Mouse (Mus musculus): ENCODE data around the gene Paqr7. TPM values are rescaled to one million over a fixed set of nuclear protein-coding genes. Genes with fewer than 3 reads are reported as not detected.

The Paqr7 gene
- polyA plus RNA-seq, 1 experiment from 2014 or later = 23.3 TPM

DNA sequence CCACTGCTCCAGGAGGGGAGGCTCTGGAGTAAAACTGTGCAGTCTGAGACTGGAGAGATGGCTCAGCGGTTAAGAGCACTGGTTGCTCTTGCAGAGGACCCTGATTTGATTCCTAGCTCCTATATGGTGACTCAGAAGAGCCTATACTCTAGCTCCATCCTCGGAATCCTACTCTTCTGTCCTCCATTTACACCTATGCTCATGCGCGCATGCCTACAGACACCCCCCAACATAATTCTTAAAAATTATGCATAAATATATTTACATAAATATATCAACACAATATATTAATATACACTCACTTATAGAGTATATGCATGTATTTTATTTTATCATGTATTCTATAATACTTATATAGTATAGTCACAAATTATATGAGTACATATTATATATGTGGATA lies 13.9 kb downstream of the Paqr7 start:
- Histone ChIP-seq H3K9me3 (no peaks in the 10 kb centered on the region), H3K27me3 (no peaks in the 10 kb centered on the region), H3K9ac (no peak overlapping the region), H3K4me2 (peak overlapping the region; percentile 91), H3K4me1 (replicated peaks) (peaks cover 12% of the 10 kb centered on the region), H3K4me3 (peak overlapping the region; percentile 49), H3K27ac (replicated peaks) (no peak overlapping the region), H3K36me3 (peaks cover 9% of the 10 kb centered on the region; the same call in 1 of the 2 replicates)
- WGBS = 76% methylated on average over 4 of the region's 4 CpGs
- ATAC-seq (ENCODE audit: low read depth) = peak; percentile 37; the same call in 1 of the 2 replicates

DNA sequence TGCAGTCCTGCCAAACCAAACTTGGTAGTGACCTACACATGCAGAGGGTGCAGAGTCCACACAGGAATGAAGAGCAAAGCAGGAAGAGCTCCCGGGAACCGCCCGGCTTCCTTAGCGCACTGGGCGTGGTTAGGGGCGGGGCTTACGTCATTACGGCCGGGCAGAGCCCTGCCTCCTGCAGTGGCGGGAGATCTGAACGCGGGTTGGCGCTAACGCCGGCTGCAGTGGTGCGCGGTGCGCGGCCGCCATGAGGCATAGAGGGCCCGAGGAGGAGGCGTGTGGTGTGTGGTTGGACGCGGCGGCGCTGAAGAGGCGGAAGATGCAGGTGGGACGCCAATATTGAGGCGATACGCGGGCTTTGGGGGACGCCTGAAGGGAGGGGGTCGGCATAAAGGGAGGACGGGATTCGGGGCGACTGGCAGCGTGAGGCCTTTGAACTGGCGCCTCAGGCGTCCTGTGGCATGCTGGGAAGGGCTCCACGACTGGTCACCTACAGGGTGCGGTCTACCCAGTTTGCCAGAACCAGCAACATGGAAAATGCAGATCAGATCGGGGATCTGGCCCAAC lies 14.4 kb downstream of the Paqr7 start, which contains the start of gene Aunip:
Aunip (plus strand) TSS at position 155 of the 567 bp plus-strand sequence.
- H3K4me2 ChIP-seq = peak within 1 kb of the TSS; percentile 91
- no peaks in the 10 kb centered on the region for H3K9me3 ChIP-seq
- peak within 1 kb of the TSS; percentile 61 for H3K9ac ChIP-seq
- H3K4me1 ChIP-seq (replicated peaks) = peaks cover 12% of the 10 kb centered on the region
- peak; percentile 94 for ATAC-seq (ENCODE audit: low read depth)
- H3K27me3 ChIP-seq = no peaks in the 10 kb centered on the region
- no peak within 1 kb of the TSS for H3K27ac ChIP-seq (replicated peaks)
- H3K4me3 ChIP-seq = peak within 1 kb of the TSS; percentile 49
- H3K36me3 ChIP-seq = peaks cover 9% of the 10 kb centered on the region; the same call in 1 of the 2 replicates
- WGBS = under 1% methylated on average over 42 of the region's 42 CpGs

DNA sequence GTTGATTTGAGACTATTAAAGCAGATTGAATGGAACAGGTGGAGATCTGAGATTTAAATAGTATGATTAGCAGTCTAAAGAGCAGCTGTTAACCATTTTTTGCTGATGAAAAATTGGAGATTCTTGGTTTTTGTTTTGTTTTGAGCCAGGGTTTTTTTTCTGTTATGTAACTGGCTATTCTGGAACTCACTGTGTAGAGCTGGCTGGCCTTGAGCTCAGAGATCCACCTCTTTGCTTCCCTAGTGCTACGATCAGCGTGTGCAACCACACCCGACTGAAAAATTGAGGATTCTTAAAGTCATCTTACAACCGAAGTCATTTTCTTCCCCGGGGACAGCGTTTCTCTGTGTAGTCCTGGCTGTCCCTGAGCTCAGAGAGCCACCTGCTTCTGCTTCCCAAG lies 15.2 kb downstream of the Paqr7 start:
- Histone ChIP-seq H3K4me2 (peak overlapping the region; percentile 91), H3K4me3 (peak overlapping the region; percentile 49)

DNA sequence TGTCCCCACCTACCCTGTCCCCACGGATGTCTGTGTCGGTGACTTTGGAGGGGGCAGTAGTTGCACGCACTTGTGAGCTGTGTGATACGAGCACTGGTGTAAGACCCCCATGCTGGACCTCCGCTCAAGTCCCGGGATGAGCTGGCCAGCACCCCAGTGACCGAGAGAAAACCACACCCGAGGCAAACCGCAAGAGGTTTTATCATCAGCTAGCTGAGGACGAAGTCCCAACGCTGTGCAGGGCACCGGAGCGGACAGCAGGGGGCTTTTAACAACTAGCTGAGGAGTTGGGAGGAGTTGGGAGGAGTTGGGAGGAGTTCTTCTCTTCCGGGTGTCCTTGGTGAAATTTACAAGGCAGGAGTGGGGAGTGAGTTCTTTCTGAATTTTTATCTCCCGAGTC lies 16.3 kb downstream of the Paqr7 start:
- H3K4me2 ChIP-seq = peak overlapping the region; percentile 47
- no peak overlapping the region for H3K9ac ChIP-seq
- H3K4me1 ChIP-seq (replicated peaks) = peaks cover 12% of the 10 kb centered on the region
- no peak for ATAC-seq (ENCODE audit: low read depth)
- no peaks in the 10 kb centered on the region for H3K27me3 ChIP-seq
- no peak overlapping the region for H3K27ac ChIP-seq (replicated peaks)
- H3K36me3 ChIP-seq = no peaks in the 10 kb centered on the region
- H3K9me3 ChIP-seq = no peaks in the 10 kb centered on the region
- WGBS = 15% methylated on average over 15 of the region's 15 CpGs
- H3K4me3 ChIP-seq = no peak overlapping the region

More for the DNA sequence above, 15.2 kb downstream of the Paqr7 start:
- ATAC-seq (ENCODE audit: low read depth) = no peak
- Histone ChIP-seq H3K27me3 (no peaks in the 10 kb centered on the region), H3K4me1 (replicated peaks) (peaks cover 12% of the 10 kb centered on the region), H3K36me3 (peaks cover 9% of the 10 kb centered on the region; the same call in 1 of the 2 replicates), H3K9me3 (no peaks in the 10 kb centered on the region), H3K27ac (replicated peaks) (no peak overlapping the region), H3K9ac (no peak overlapping the region)
- 79% methylated on average over 6 of the region's 6 CpGs for WGBS

DNA sequence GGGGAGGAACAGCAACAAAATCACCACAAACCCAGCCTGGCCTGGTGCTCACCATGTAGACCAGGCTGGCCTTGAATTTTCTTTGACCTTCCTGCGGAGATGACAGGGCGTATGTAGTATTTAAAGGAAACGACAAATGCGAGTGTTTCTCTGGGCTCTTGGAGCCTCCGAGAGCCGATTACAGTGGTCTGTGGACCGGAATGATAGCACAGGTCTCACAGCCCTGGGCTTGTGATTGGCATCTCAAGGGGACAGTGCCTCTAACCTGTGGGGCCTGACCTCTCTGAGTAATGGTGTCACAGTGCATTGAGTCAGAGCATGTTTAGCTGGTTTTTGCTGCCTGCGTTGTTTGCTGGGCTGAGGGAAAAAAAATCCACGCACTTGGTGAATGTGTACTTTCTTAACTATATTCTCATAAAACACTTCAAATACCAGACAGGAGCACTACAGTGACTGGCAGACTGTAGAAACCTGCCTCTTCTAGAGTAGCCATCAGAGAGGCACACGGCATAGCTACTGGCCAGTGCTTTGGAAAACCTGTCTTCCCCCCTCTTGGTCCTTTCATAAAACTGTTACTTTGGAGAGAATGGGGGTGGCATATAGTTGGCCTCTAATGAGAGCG lies 17.9 kb downstream of the Paqr7 start:
- no peak overlapping the region for H3K9ac ChIP-seq

DNA sequence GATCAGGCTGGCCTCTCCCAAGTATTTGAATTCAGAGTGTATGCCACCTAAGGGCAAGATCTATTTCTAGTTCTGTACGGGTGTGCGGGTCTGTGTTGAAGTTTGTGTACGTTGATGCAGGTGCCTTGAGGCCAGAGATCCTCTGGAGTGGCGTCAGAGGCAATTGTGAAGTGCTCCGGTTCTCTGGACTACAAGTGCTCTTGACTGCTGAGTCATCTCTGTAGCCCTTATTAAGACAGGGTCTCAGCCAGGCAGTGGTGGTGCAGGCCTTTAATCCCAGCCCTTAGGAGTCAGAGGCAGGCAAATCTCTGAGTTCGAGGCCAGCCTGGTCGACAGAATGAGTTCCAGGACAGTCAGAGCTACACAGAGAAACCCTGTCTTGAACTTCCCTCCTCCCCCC lies 19.1 kb downstream of the Paqr7 start:
- 86% methylated on average over 7 of the region's 7 CpGs for WGBS

More for the DNA sequence above, 17.9 kb downstream of the Paqr7 start:
- Histone ChIP-seq H3K4me3 (no peak overlapping the region), H3K27me3 (no peaks in the 10 kb centered on the region), H3K4me1 (replicated peaks) (peaks cover 12% of the 10 kb centered on the region), H3K9me3 (no peaks in the 10 kb centered on the region), H3K36me3 (no peaks in the 10 kb centered on the region), H3K4me2 (no peak overlapping the region), H3K27ac (replicated peaks) (no peak overlapping the region)
- no peak for ATAC-seq (ENCODE audit: low read depth)
- 93% methylated on average over 11 of the region's 11 CpGs for WGBS

DNA sequence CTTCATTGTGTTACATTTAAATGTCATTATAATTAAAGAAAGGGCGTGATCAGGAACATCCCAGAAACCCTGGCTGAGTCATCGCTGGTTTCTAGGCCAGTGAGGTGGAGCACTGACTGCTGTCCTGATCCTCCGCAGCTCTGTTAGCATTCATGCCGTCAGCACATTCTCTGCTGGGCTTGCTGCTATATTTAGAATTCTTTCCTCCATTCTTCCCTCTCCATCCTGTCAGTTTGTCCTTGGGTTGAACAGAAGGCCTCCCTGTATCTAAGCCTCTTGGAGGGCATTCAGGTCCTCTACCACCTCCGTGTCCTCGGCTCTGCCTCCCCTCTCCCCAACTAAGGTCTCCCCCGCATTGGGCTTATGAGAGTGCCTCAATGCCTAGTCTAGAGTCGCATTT lies 20.5 kb downstream of the Paqr7 start:
- Histone ChIP-seq H3K9ac (no peak overlapping the region), H3K9me3 (no peaks in the 10 kb centered on the region), H3K27ac (replicated peaks) (no peak overlapping the region), H3K4me2 (no peak overlapping the region), H3K4me1 (replicated peaks) (peaks cover 5% of the 10 kb centered on the region), H3K27me3 (no peaks in the 10 kb centered on the region), H3K36me3 (no peaks in the 10 kb centered on the region), H3K4me3 (no peak overlapping the region)
- WGBS = 89% methylated on average over 8 of the region's 8 CpGs
- no peak for ATAC-seq (ENCODE audit: low read depth)

More for the DNA sequence above, 19.1 kb downstream of the Paqr7 start:
- ATAC-seq (ENCODE audit: low read depth) = no peak
- Histone ChIP-seq H3K36me3 (no peaks in the 10 kb centered on the region), H3K27ac (replicated peaks) (no peak overlapping the region), H3K9ac (no peak overlapping the region), H3K27me3 (no peaks in the 10 kb centered on the region), H3K4me2 (no peak overlapping the region), H3K4me1 (replicated peaks) (peaks cover 12% of the 10 kb centered on the region), H3K4me3 (no peak overlapping the region), H3K9me3 (no peaks in the 10 kb centered on the region)

DNA sequence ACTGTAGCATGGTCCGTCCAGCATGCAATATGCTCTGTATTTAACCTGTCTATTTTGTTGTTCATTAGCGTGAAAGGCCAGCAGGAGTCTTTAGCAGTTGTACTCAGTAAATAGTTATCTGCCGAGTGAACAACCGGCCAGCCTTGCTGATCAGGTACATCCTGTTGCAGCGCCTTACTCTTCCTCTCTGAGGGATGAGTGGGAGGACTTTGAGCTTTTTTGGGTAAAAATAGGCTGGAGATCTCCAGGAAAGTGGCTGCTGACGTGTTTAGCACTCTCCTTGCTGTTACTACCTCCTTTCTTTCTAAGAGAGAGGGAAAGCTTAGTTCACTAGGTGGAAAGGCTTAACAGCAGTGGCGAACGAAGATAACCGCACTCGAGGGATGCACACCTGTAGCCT lies 21.2 kb downstream of the Paqr7 start:
- 89% methylated on average over 10 of the region's 10 CpGs for WGBS
- ATAC-seq (ENCODE audit: low read depth) = no peak
- H3K27me3 ChIP-seq = no peaks in the 10 kb centered on the region

DNA sequence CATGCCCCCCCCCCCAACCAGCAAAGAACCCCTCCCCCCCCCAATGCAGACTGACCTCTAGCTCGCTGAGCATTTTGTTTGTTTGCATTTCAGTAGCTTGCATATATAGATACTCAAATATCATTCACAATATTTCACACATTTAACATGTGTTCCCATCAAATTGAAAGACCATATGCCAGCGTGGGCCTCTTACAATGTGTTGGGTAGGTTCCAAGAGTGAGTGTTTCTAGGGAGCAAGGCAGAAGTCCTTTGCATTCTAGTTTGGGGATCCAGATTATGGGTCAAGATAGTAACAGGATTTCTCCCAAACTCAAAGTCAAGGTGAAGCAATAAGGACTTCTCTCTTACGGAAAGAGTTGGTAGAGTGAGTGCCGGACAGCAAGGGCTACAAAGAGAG lies 22.0 kb downstream of the Paqr7 start:
- Histone ChIP-seq H3K36me3 (no peaks in the 10 kb centered on the region), H3K9ac (no peak overlapping the region), H3K4me3 (no peak overlapping the region), H3K27ac (replicated peaks) (no peak overlapping the region), H3K27me3 (no peaks in the 10 kb centered on the region), H3K4me1 (replicated peaks) (no peaks in the 10 kb centered on the region), H3K9me3 (no peaks in the 10 kb centered on the region), H3K4me2 (no peak overlapping the region)
- 92% methylated on average over 4 of the region's 4 CpGs for WGBS
- no peak for ATAC-seq (ENCODE audit: low read depth)

More for the DNA sequence above, 21.2 kb downstream of the Paqr7 start:
- no peak overlapping the region for H3K27ac ChIP-seq (replicated peaks)
- no peaks in the 10 kb centered on the region for H3K9me3 ChIP-seq
- H3K9ac ChIP-seq = no peak overlapping the region
- H3K4me2 ChIP-seq = no peak overlapping the region
- H3K4me1 ChIP-seq (replicated peaks) = peaks cover 2% of the 10 kb centered on the region
- H3K4me3 ChIP-seq = no peak overlapping the region
- H3K36me3 ChIP-seq = no peaks in the 10 kb centered on the region

DNA sequence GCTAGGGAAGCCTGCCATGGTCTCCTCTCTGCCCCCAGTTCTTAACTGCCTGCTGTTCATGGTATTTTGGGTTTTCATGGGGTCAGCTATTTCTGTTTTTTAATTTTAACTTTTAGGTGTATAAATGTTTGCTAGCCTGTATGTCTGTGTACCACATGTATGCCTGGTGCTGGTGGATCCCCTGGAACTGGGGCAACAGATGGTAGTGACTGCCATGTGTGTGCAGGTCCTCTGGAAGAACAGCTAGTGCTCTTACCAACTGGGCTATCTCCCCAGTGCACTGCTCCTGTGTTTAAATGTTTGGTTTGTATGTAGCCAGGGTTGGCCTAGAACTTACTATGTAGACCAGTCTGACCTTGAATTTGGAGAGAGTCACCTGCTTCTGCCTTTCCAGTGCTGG lies 22.8 kb downstream of the Paqr7 start:
- Histone ChIP-seq H3K36me3 (0 out of 2 replicates have a peak, but pooled peaks cover under 1% of the 10 kb centered on the region), H3K9me3 (no peaks in the 10 kb centered on the region), H3K9ac (no peak overlapping the region), H3K4me3 (no peak overlapping the region), H3K4me1 (replicated peaks) (no peaks in the 10 kb centered on the region), H3K27me3 (no peaks in the 10 kb centered on the region), H3K27ac (replicated peaks) (no peak overlapping the region), H3K4me2 (no peak overlapping the region)
- no peak for ATAC-seq (ENCODE audit: low read depth)

DNA sequence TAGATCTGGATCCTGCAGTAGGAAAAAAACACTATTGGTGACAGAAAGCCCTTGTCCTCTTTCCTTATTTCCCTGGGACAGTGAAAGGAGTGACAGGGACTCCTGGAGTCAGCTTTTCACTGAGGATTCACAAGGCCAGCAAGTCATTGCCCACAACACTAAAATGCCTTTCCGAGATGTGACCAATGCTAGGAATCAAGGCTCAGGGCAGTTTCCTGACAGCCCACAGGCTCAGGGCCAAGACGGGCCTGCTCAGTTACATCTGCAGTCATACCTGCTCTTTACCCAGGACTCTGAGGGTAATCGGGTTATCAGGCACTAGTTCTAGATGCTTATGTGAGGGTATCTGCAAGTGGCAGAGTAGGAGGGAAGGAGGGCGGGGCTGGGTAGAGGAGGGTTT lies 26.9 kb downstream of the Paqr7 start:
- no peak overlapping the region for H3K9ac ChIP-seq
- H3K4me1 ChIP-seq (replicated peaks) = no peaks in the 10 kb centered on the region
- no peak for ATAC-seq (ENCODE audit: low read depth)
- no peaks in the 10 kb centered on the region for H3K9me3 ChIP-seq
- no peak overlapping the region for H3K4me3 ChIP-seq
- 88% methylated on average over 4 of the region's 4 CpGs for WGBS
- H3K36me3 ChIP-seq = peaks cover 42% of the 10 kb centered on the region
- H3K4me2 ChIP-seq = no peak overlapping the region
- H3K27ac ChIP-seq (replicated peaks) = no peak overlapping the region
- no peaks in the 10 kb centered on the region for H3K27me3 ChIP-seq

DNA sequence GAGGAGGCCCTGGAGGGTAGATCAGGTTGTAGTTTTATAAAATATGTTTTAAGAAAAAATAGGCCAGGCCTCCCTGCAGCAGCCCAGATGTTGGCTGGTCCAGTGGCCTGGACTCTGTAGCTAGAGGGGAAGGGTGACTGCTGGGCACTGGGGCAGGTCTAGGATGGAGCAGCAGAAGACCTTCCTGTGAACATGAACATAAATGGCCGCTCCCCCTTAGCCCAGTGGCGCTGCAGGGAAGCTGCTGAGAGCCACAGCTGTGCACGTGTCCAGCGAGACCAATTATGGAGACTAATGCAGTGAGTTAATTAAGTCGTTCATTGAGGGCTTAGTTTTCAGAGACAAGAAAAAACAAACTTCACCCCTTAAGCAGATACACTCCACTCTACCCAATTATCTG lies 29.3 kb downstream of the Paqr7 start:
- Histone ChIP-seq H3K9ac (no peak overlapping the region), H3K4me3 (no peak overlapping the region), H3K36me3 (peaks cover 65% of the 10 kb centered on the region), H3K4me1 (replicated peaks) (no peaks in the 10 kb centered on the region), H3K4me2 (no peak overlapping the region), H3K9me3 (no peaks in the 10 kb centered on the region), H3K27me3 (no peaks in the 10 kb centered on the region), H3K27ac (replicated peaks) (no peak overlapping the region)
- ATAC-seq (ENCODE audit: low read depth) = no peak
- WGBS = 59% methylated on average over 5 of the region's 5 CpGs

DNA sequence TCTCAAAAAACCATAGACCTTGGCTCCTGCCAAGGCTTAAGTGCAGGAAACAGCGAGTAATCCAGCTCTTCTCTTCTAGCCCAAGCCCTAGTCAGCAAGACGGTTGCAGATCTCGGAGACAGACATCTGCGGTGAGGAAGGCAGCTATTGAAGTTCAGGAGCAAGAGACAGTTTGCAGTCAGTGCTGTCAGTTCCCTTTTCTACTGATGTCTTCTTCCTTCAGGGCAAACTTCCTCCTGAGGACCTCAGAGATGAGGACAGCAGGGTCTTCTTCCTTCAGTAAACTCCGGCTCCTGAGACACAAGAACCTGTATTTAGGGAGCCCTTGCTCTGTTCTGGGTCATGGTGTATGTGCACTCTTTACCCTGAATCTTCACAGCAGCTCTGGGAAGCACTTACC lies 29.7 kb downstream of the Paqr7 start:
- 83% methylated on average over 5 of the region's 5 CpGs for WGBS
- peaks cover 70% of the 10 kb centered on the region for H3K36me3 ChIP-seq

More for the DNA sequence above, 29.7 kb downstream of the Paqr7 start:
- Histone ChIP-seq H3K4me2 (no peak overlapping the region), H3K27ac (replicated peaks) (0 out of 2 replicates have a peak overlapping the region, but pooled peaks have one; percentile 9), H3K9me3 (no peaks in the 10 kb centered on the region), H3K9ac (no peak overlapping the region), H3K4me3 (no peak overlapping the region), H3K4me1 (replicated peaks) (no peaks in the 10 kb centered on the region), H3K27me3 (no peaks in the 10 kb centered on the region)
- ATAC-seq (ENCODE audit: low read depth) = no peak

All from neural tube, embryonic 13.5 days (tissue).